Mouse (Mus musculus): Measurements from ENCODE around the gene Gm17509. TPM values are rescaled to one million over a fixed set of nuclear protein-coding genes. Genes with fewer than 3 reads are reported as not detected.

Gene Gm17509
- total RNA-seq (2021), result 1 to 10 TPM in 1 of 2 experiments, under 1 TPM in 1; 0.92 to 1.1 TPM

DNA sequence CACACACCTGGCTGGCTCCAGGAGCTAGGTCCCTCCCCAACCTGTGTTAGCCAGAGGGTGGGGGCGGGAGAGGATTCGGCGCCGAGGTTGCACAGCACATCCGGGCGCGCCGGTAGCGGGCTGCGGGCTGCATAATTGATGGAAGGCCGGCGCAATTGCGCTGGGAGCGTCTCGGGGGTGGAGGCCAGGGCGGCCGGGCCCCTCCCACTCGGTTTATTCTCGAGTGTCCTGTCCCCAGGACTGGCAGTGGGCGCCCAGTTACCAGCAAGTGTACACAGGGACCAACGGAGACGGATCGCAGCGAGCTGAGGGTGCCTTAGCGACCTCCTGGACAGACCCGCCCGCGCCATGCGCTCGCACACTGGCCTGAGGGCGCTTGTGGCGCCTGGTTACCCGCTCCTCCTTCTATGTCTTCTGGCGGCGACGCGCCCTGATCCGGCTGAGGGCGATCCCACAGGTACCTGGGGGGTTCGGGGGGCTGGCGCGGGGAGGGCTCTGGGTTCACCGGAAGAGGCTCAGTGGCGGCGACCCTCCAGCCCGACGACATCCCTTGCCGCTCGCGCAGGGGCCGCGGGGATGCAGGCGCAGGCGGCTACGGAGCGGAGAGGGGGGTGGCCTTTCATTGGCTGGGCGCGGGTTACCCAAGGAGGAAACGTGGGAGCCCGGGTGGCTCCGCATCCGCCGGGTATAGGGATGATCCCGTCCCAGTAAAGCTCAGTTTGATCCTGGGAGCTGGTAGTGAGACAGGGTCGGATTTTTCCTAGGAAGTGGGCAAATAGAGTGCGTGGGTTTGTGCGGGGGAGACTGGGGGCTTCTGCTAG is at the start of gene Gm17509:
Gene Gm17509, minus strand, starts transcription at position 575 of the 821 bp plus-strand sequence.
- DNase-seq (ENCODE audit: low spot score in 2 of 2), result peak; percentile 61 to 68
- intact Hi-C loops (cut with DNase I), result no loop called here

DNA sequence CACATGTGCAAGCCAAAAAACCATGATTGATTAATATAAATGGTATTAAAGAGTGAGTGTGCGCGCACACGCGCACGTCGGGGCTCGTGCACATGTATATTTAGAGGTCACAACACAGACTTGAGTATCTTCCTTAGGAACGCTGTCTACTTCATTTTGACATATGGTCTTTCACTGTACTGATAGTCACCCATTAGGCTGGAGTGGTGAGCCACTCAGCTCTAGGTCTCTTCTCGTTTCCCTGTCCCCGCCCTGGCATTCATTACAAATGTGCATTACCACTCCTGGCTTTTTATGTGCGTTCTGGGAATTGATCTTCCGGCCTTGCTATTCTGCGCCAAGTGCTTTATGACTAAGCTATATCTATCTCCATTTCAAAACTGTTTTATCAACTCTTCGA is 47.1 kb upstream of the Gm17509 start:
- intact Hi-C loops (cut with DNase I), result no loop called here
- DNase-seq (ENCODE audit: low spot score in 2 of 2), result no peak

DNA sequence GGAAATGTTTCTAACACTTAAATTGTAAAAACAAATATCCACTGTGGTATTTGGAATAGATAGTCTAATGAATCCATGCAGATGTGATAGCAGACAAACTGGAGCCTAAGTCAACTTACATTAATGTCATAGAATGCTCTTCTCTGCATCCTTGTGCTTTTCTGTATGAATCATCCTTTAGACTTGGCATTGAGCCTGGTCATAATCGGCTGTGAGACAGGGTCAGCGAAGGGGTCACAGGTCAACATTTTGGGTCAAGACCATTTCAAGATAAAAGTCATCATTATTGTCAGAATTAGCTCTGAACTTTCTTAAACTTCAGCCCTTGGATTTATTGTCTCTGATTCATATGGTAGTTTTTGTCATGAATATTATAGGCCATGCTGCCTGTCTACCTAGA is 45.3 kb upstream of the Gm17509 start:
- DNase-seq (ENCODE audit: low spot score in 2 of 2), result no peak
- intact Hi-C loops (cut with DNase I), result no loop called here

DNA sequence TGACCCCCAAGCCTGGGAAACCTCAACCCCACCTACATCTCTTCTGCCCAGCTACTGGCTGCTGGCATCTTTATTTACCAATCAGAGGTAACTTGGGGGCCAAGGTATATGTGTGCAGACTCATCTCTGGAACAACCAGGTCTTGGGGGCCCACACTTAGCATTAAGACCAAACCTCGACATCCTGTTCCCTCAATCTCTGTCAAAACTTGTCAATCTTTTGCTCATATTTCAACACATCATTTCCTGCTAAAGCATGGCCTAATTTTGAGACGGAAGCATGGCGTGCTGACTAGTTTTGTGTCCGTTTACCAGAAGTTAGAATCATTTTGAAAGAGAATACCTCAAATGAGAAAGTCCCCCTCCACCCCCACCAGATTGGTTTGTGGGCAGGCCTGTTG is 39.8 kb upstream of the Gm17509 start:
- intact Hi-C loops (cut with DNase I), result no loop called here
- DNase-seq (ENCODE audit: low spot score in 2 of 2), result no peak

DNA sequence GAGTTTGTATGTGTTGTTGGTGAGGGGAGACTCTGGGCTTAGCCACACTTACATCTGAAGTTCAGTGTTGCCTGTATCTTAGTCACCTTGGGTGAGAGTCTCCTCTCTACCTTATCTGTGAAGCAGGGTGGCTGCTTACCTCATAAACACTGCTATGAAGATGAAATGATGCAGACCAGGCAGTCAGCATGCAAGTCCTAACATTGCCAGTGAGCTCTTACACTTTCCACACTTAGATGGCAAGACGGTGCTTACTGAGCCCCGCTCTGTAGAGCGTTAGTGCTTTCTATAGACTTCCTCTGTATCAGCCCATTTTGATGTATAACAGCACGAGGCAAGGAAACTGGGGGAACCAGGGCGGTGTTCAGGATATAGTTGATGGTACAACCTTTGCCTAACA is 21.7 kb upstream of the Gm17509 start:
- DNase-seq (ENCODE audit: low spot score in 2 of 2), result no peak
- intact Hi-C loops (cut with DNase I), result no loop called here

DNA sequence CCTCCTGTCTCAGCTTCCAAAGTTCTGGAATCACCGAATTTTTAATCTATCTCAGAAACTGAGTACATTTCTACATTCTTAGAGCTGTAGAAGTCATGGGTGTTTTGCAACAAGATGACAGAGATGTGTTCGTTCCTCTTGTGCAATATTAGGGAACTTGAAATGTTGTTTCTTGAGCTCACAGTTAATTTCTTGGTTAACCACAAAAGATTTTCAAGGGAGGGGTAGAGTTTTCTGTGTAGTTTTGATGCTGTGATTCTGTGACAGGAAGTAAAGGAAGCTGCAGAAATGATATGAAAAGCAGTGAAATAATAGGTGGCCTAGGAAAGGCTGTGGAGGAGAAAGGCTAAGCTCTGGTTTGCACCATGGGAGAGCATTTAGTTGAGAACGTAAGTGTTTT is 21.2 kb upstream of the Gm17509 start:
- DNase-seq (ENCODE audit: low spot score in 2 of 2), result no peak
- intact Hi-C loops (cut with DNase I), result no loop called here

DNA sequence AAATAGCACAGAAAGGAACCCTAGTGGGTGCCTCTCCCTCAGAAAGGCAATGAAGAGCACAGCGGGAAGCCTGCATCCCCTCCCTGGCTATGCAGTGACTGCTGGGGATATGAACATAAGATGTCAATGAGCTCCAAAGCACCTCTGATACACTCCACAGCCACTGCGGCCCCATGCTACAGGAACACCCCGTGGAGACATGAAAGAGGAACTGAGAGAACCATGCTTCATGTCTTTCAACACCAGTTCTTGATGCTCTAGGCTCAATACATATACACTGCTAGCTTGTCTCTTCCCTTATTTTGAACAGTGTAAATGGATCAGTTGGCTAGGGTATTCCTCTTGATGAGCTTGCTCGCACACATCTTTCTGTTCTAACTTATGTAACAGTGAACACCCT is 16.2 kb upstream of the Gm17509 start:
- no peak for DNase-seq (ENCODE audit: low spot score in 2 of 2)
- intact Hi-C loops (cut with DNase I), result no loop called here

DNA sequence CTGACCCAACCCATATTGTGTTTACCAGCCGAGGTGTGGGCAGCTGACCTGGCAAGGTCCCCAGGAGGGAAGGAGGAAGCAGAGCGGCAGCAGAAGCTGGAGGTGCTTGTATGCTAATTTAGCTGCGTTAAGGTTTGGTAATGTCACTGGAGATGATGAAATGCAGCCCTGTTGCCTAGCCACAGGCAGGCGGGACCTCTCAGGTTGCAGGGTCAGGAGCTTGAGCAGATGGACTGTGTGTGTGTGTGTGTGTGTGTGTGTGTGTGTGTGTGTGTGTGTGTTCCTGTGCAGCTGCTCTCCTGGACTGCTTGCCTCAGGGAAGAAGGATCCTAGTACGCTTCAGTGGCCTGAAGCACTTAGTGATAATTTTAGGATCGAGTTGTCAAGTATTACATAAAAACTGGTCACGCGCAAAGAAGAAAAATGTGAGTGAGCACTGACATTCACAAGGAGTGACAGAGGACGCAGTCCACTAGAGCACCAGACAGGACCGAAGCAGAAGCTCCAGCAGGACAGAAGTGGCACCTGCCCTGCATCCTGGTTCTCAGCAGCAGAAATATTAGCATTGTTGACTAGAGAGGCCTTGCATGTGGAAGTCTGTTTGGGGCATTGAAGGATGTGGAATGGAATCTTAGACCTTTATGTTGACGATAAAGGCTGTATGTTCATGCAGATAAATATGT is 14.8 kb upstream of the Gm17509 start:
- DNase-seq (ENCODE audit: low spot score in 2 of 2), result no peak
- intact Hi-C loops (cut with DNase I), result no loop called here

DNA sequence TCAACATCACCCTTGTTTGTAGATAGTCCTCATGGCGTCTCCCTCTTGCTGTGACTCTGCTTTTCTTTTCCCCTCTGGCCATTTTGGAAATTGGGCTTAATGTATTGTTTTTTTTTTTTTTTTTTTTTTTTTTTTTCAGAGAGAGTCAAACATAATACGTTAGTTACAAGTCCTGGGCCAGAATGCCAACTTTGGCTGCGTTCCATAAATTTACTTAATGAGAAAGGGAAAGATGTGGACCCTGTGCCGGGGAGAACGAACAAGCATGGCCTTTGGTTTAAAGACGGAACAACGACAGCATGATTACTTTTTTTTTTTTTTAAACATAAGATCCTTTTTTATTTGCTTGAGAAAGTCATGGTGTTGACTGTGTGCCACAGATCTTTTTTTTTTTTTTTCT is 13.6 kb upstream of the Gm17509 start:
- no peak for DNase-seq (ENCODE audit: low spot score in 2 of 2)
- intact Hi-C loops (cut with DNase I), result no loop called here

DNA sequence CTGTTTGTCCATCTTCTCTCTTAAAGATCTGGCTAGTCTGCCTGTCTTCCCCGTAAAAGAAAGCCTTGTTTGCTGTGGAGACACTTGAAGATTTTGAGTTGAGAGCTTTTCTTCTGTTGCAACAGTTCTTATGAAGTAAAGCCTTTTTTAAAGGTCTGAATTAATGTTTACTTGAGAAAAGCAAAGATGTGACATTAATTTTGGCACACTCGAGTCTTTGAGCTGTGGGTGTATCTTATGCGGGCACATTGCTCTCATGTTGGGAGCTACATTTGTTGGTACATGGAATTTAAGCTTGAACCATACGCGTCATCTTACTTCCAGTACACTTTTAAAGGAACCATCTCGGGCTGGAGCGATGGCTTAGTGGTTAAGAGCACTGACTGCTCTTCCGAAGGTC is 12.9 kb upstream of the Gm17509 start:
- intact Hi-C loops (cut with DNase I), result no loop called here
- no peak for DNase-seq (ENCODE audit: low spot score in 2 of 2)

DNA sequence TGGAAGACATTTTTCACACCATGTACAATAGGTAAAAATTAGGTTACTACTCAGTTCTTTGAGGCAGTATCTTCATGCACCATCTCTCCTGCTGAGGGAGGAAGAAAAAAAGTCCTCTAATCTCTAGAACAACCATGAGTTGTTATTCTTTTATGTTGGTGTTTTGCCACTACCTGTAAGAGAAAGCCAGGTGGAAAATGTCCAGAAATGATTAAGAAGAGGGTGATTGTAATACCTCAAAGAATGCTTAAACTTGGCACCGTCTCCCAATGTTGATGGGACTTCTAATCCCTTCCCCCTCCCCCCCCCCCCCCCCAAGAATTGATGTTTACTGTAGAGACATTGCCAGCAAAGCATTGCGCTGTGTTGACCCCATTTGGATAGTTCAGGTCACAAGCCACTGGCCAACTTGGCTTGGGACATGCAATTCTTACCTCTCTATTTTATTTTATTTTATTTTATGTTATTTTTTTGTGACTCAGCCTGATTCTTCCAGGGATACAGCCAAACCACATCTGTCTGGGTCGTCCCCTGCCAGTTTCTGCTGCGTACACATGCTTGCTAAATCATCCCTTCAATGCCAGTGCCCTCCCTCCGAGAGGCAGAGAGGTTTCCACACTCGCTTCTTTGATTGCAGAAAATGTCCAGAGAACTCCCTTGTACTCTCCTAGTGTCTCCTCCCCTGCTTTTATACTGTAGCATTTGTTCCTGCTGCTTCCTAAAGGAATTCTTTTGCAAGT is 9.7 kb upstream of the Gm17509 start:
- no peak for DNase-seq (ENCODE audit: low spot score in 2 of 2)
- intact Hi-C loops (cut with DNase I), result no loop called here

DNA sequence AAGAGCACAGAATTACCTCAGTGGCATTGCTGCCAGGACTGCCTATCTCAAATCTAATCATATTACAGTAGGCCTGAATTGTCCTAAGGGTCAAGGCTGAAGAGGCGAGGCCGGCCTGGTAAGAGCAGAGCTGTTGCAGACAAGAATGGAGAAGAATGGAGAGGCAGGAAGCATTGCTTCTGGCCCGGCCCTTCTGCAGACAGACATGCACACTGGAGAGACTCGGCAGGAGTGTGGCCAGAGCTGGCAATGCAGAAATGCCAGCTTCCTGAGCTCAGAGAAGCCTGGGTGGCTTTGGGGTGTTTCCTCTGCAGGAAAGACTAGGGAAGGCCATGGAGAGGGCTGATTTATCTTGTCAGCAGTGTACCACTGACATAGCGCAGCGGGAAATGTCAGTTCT is 4.7 kb upstream of the Gm17509 start:
- no peak for DNase-seq (ENCODE audit: low spot score in 2 of 2)
- intact Hi-C loops (cut with DNase I), result no loop called here

DNA sequence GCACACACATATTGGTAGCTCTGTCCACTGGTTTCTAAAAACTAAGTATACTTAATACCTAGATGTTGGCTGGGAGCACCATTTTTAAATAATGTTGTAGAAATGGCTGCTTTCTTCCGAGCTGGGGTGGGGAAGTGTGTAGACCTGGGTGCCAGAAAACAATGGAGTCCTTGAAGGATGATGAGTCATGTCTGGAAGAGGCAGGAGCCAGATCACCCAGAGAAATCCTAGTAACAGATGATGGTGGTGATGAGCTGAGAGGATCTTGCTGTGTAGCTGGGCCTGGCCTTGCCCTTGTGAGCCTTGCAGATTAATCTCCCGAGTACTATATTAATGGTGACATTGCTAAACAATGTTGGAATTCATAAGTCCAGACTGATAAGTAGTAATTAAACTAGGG is 4.0 kb upstream of the Gm17509 start:
- intact Hi-C loops (cut with DNase I), result no loop called here

DNA sequence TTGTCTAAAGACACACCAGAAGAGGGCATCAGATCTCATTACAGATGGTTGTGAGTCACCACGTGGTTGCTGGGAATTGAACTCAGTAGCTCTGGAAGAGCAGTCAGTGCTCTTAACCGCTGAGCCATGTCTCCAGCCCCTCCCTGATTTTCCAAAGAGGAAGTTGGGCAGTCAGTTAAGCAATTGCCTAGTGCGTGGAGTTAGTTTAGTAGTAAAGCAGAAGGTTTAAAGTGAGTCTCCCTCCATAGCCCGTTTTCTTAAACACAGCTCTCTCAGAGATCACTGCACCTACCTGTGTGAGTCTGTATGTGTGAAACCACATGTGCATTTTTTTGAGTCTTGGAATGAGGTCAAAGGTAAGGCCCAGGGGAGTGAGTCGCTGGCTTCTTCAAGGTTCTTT is 2.2 kb upstream of the Gm17509 start:
- intact Hi-C loops (cut with DNase I), result no loop called here
- DNase-seq (ENCODE audit: low spot score in 2 of 2), result no peak

More for the DNA sequence above, 4.0 kb upstream of the Gm17509 start:
- DNase-seq (ENCODE audit: low spot score in 2 of 2), result no peak

DNA sequence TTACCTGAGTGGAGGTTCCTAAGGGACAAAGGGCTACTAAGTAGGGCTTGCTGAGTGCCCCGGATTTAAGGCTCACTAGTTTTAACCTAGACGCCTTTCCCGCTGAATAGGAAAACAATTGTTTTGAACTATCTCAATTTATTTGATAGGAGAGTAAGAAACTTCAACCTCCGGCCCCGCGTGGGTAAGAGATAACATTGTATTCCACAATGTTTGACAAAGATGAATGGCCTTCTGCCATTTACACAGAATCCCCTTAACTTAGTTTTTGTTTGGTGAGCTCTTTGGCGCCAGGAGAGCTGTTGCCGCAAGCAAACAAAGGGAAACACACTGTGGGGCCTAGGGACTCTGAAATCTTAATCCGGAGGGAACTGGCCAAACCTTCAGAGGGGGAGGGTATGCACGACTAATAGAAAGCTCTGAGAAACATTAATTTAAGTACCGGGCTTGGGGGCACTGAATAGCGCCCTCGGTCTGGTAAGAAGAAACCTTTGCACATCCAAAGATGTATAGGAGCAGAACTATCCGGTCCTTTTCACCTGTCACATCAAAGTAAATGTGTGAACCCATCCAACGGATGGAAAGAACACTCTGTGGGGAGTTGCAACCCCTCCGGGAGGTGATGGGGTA is 889 bp downstream of the Gm17509 start:
- intact Hi-C loops (cut with DNase I), result no loop called here
- DNase-seq (ENCODE audit: low spot score in 2 of 2), result no peak

DNA sequence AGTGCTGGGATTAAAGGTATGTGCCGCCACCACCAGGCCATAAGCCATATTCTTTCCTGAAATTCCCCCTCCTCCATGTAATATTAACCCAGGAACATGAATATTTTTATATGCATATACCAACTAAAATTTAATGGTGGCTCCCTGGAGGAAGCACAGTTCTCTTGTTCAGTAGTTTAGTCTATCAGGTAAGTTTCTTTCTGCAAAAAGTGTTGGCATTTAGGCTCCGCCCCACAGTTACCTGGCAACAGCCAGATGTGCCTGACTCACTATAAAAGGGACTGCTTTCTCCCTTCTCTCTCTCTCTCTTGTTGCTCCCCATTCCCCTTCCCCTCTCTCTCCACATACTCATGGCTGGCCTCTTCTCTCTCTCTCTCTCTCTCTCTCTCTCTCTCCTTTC is 2.8 kb downstream of the Gm17509 start:
- intact Hi-C loops (cut with DNase I), result no loop called here

DNA sequence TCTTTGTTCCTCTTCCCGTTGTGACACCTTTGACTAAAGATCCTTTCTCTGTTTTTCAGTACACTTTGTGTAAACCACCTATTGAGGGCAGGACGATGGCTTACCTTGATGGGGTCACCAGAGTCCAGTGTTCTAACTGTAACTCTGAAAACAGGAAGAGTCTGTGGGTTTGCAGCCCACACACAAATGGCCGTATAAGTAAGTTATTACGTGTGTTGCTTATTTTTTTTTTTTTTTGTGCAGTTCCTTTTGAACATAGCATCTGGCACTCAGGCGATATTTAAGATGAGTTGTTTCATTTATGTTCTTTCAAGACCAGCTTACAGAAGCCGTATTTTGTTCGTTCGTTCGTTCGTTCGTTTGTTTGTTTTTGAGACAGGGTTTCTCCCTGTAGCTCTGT is 3.3 kb downstream of the Gm17509 start:
- DNase-seq (ENCODE audit: low spot score in 2 of 2), result no peak
- intact Hi-C loops (cut with DNase I), result no loop called here

More for the DNA sequence above, 2.8 kb downstream of the Gm17509 start:
- no peak for DNase-seq (ENCODE audit: low spot score in 2 of 2)

DNA sequence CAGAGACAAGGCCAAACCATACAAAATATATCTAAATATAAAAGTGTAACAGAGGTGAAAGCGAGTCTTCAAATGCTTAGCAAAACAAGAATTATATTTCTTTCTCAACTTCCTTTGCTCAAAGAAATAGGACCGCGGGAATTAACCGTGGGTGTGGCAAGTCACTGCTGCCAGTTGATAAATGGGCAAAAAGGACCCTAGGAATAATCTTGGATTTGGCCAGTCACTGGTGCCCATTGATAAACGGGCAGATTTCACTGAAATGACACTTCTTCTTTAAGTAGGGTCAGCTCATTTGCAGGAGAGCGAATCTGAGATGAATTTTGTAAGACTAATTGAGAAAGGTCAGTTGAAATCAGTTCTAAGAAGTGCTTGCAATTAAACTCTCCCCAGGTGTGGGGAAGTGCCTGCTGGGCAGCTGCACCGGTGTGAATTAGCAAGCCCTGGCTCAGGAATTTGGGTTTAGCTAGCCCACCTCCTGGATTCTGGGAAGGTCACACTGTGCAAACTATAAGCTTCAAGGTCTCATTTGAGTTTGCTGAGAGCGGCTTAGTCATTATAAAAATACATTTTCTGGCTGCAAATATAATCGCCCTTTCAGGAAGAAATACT is 4.0 kb downstream of the Gm17509 start:
- DNase-seq (ENCODE audit: low spot score in 2 of 2), result no peak
- intact Hi-C loops (cut with DNase I), result no loop called here

DNA sequence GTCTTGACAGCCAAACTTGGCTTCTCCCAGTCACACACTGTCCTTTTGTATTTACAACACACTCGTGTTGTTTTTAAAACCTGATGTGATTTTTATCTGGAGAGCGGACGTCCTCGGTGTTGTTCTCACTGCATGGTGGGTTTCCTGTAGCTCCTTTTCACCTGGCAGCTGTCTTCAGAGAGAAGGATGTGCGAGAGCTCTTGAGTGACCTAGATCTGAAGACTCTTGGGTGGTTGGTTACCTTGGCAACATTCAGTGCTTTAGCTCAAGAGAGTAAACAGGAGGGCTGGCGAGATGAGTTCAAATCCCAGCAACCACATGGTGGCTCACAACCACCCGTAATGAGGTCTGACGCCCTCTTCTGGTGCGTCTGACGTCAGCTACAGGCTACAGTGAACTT is 4.7 kb downstream of the Gm17509 start:
- intact Hi-C loops (cut with DNase I), result no loop called here
- no peak for DNase-seq (ENCODE audit: low spot score in 2 of 2)

DNA sequence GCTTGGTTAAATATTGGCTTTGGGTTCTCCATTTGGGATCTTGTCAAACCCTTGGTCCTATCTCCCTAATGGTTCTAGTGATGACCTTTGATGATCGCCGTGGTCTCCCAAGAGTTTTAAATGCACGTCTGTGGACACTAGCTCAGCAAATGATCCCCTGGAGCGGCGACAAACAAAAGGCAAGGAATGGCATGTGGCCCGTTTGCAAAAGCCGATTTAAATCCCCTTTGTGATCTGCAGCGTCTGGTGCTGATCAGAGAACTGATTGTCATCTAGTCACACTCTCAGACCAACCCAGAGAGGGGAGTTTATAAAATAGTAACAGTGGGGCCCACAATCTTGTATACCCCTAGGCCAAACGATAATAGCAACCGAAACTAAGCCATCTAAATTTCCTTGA is 5.4 kb downstream of the Gm17509 start:
- intact Hi-C loops (cut with DNase I), result no loop called here
- no peak for DNase-seq (ENCODE audit: low spot score in 2 of 2)

All from left cerebral cortex, postnatal 25 days (tissue).